8 mouse cellular contexts compared by ENCODE assay signal in the genomic region with DNA sequence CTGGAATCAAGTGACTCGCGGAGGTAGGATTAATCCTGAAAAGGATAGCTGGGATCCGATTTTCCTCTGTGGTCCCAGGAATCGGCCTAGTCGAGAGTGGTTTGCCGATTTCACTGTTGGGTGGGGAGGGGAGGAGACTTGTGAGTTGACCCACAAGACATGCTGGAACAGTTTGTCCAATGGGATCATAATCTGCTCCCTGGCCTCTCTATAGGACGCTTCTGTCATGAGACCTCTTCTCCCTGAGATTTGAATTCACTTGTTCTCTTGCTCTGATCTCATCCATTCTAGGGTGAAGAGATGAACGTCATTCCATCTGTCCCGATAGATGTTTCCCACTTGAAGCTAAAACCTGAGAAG. TPM values are rescaled to one million over a fixed set of nuclear protein-coding genes. Genes with fewer than 3 reads are reported as not detected.
A peak's percentile ranks its signal among the peaks of the same experiment; 100 is the strongest.
DNase-seq lines count a peak whose midpoint lies in the region; ATAC-seq and TF ChIP-seq lines count a peak whose summit lies in the region.

No protein-coding gene starts in this region.

- H3K27ac ChIP-seq in heart, postnatal 0 days (ENCODE audit: low read depth): no peak overlapping the region
- no peak overlapping the region for H3K27ac ChIP-seq in hindbrain, embryonic 11.5 days (ENCODE audit: low read depth, low read length)
- H3K27ac ChIP-seq in midbrain, embryonic 11.5 days (ENCODE audit: low read depth, low read length): no peak overlapping the region

- WGBS in heart, postnatal 0 days: 23% methylated on average over 9 of the region's 9 CpGs
- WGBS in hindbrain, embryonic 11.5 days: 28% methylated on average over 9 of the region's 9 CpGs
- 27% methylated on average over 9 of the region's 9 CpGs for WGBS in midbrain, embryonic 11.5 days

- no peak for TF ChIP-seq EP300 in heart, postnatal 0 days (IDR thresholded peaks at IDR 0.05; ENCODE audit: low read depth)

- POLR2A ChIA-PET in Patski (lab: Charles Lee): no interaction called here

- H3K4me2 ChIP-seq in heart, postnatal 0 days (ENCODE audit: low read depth, low read length): peak overlapping the region; percentile 53
- peak overlapping the region; percentile 28 for H3K4me2 ChIP-seq in hindbrain, embryonic 11.5 days (replicated peaks; ENCODE audit: low read depth, low read length)
- peak overlapping the region; percentile 39 for H3K4me2 ChIP-seq in midbrain, embryonic 11.5 days

- no peak overlapping the region; the same call in 1 of the 2 replicates for H3K9ac ChIP-seq in heart, postnatal 0 days (replicated peaks; ENCODE audit: low read depth, low read length)
- no peak overlapping the region for H3K9ac ChIP-seq in hindbrain, embryonic 11.5 days (ENCODE audit: low read depth, low read length)
- H3K9ac ChIP-seq in midbrain, embryonic 11.5 days (ENCODE audit: low read length): peak overlapping the region; percentile 59

- no peaks in the 10 kb centered on the region for H3K36me3 ChIP-seq in heart, postnatal 0 days (replicated peaks; ENCODE audit: control insufficient read depth, insufficient read depth, low read length)
- H3K36me3 ChIP-seq in hindbrain, embryonic 11.5 days (ENCODE audit: control insufficient read depth, insufficient read depth, low read length): no peaks in the 10 kb centered on the region
- H3K36me3 ChIP-seq in midbrain, embryonic 11.5 days (ENCODE audit: control insufficient read depth, insufficient read depth, low read length): no peaks in the 10 kb centered on the region

- CTCF ChIA-PET in Patski (lab: Charles Lee): interaction anchor here (1.3 kb wide), 1 partner anchor 25 kb away, joined by 3 read pairs; no protein-coding TSS in a partner anchor

- peak; percentile 73 for ATAC-seq in heart, postnatal 0 days (ENCODE audit: insufficient read depth, low read depth)
- ATAC-seq in Patski: peak; percentile 29
- ATAC-seq in hindbrain, embryonic 11.5 days (ENCODE audit: low FRiP score): peak; percentile 84
- peak; percentile 78 for ATAC-seq in midbrain, embryonic 11.5 days (ENCODE audit: low FRiP score)

- intact Hi-C loops in left cerebral cortex, postnatal 4 days (cut with DNase I): loop anchor here (10.0 kb wide), 1 partner anchor 173 kb away; no protein-coding TSS in a partner anchor

- no peaks in the 10 kb centered on the region for H3K9me3 ChIP-seq in heart, postnatal 0 days (replicated peaks; ENCODE audit: control insufficient read depth, low read length)
- no peaks in the 10 kb centered on the region for H3K9me3 ChIP-seq in hindbrain, embryonic 11.5 days (ENCODE audit: control insufficient read depth, low read length)
- H3K9me3 ChIP-seq in midbrain, embryonic 11.5 days (ENCODE audit: control insufficient read depth, low read length): no peaks in the 10 kb centered on the region

- in situ Hi-C loops in Patski (cut with MboI; ENCODE audit: low pct_unique_long_range_greater_than_20kb): no loop called here

- H3K4me1 ChIP-seq in heart, postnatal 0 days (ENCODE audit: control insufficient read depth, insufficient read depth): no peaks in the 10 kb centered on the region
- no peaks in the 10 kb centered on the region for H3K4me1 ChIP-seq in hindbrain, embryonic 11.5 days (replicated peaks; ENCODE audit: control insufficient read depth, insufficient read depth, low read length)
- H3K4me1 ChIP-seq in midbrain, embryonic 11.5 days (ENCODE audit: control insufficient read depth, insufficient read depth, low read length): no peaks in the 10 kb centered on the region

- no peaks in the 10 kb centered on the region for H3K27me3 ChIP-seq in heart, postnatal 0 days (ENCODE audit: control insufficient read depth, insufficient read depth, low read length)
- peaks cover 3% of the 10 kb centered on the region for H3K27me3 ChIP-seq in Patski
- H3K27me3 ChIP-seq in hindbrain, embryonic 11.5 days (ENCODE audit: control insufficient read depth, insufficient read depth, low read length): no peaks in the 10 kb centered on the region
- no peaks in the 10 kb centered on the region; the same call in 1 of the 2 replicates for H3K27me3 ChIP-seq in midbrain, embryonic 11.5 days (ENCODE audit: control insufficient read depth, insufficient read depth, low read length)

- TF ChIP-seq CTCF in heart, postnatal 0 days (IDR thresholded peaks at IDR 0.05; ENCODE audit: low read depth): no peak
- TF ChIP-seq CTCF in Patski (IDR thresholded peaks at IDR 0.05): no peak

- H3K4me3 ChIP-seq in heart, postnatal 0 days (ENCODE audit: low read depth, low read length): peak overlapping the region; percentile 44
- H3K4me3 ChIP-seq in hindbrain, embryonic 11.5 days (ENCODE audit: low read depth, low read length): peak overlapping the region; percentile 22
- peak overlapping the region; percentile 38 for H3K4me3 ChIP-seq in midbrain, embryonic 11.5 days (ENCODE audit: low read depth, low read length)

- peak; percentile 7 for DNase-seq in heart, postnatal 0 days (ENCODE audit: low spot score)
- no peak for DNase-seq in heart, adult 18-20 months
- no peak for DNase-seq in Patski (ENCODE audit: low read depth, low spot score)
- no peak for DNase-seq in hindbrain, embryonic 11.5 days (ENCODE audit: low spot score)
- DNase-seq in midbrain, embryonic 11.5 days (ENCODE audit: low spot score, missing footprints): no peak
- no peak for DNase-seq in urinary bladder, postnatal 14 days (ENCODE audit: low spot score)
- DNase-seq in left cerebral cortex, postnatal 4 days: no peak
- DNase-seq in frontal cortex, postnatal 25 days (ENCODE audit: low spot score in 2 of 2): no peak

RNA-seq across cellular contexts. Expression of gene Cenpi, which starts 0.4 kb away (rescaled TPM):
- 12.2 and 26.3 TPM in 2 replicates for total RNA-seq in heart, postnatal 0 days (2014; rRNA removed; ENCODE audit: low replicate concordance)
- 7.0 and 7.8 TPM in 2 replicates for polyA plus RNA-seq in heart, postnatal 0 days (2015; fragmentation: Nextera tagmentation; extraction: Ambion mirVana)
- total RNA-seq in heart, adult 18-20 months (2021): under 1 TPM; 0.30 to 0.64 TPM
- 19.4 TPM for polyA plus RNA-seq in Patski (2021)
- polyA plus RNA-seq in hindbrain, embryonic 11.5 days (2014; fragmentation: Nextera tagmentation; extraction: Ambion mirVana): 27.6 and 28.2 TPM in 2 replicates
- 27.7 and 31.9 TPM in 2 replicates for polyA plus RNA-seq in midbrain, embryonic 11.5 days (2014; fragmentation: Nextera tagmentation; extraction: Ambion mirVana)
- total RNA-seq in left cerebral cortex, postnatal 4 days (2021): 1 to 10 TPM; 2.0 to 2.4 TPM

RNA-seq across cellular contexts. Expression of gene Tmem35a, which starts 13.2 kb away (rescaled TPM):
- 69.7 and 71.2 TPM in 2 replicates for total RNA-seq in heart, postnatal 0 days (2014; rRNA removed; ENCODE audit: low replicate concordance)
- 23.9 and 24.9 TPM in 2 replicates for polyA plus RNA-seq in heart, postnatal 0 days (2015; fragmentation: Nextera tagmentation; extraction: Ambion mirVana)
- total RNA-seq in heart, adult 18-20 months (2021): 1 to 10 TPM; 2.1 to 2.2 TPM
- not detected for polyA plus RNA-seq in Patski (2021)
- 27.9 and 31.5 TPM in 2 replicates for polyA plus RNA-seq in hindbrain, embryonic 11.5 days (2014; fragmentation: Nextera tagmentation; extraction: Ambion mirVana)
- polyA plus RNA-seq in midbrain, embryonic 11.5 days (2014; fragmentation: Nextera tagmentation; extraction: Ambion mirVana): 27.7 and 31.2 TPM in 2 replicates
- total RNA-seq in left cerebral cortex, postnatal 4 days (2021): 100 to 1,000 TPM; 112 to 117 TPM

RNA-seq across cellular contexts. Expression of gene Trmt2b, which starts 31.5 kb away (rescaled TPM):
- 49.2 and 61.9 TPM in 2 replicates for total RNA-seq in heart, postnatal 0 days (2014; rRNA removed; ENCODE audit: low replicate concordance)
- polyA plus RNA-seq in heart, postnatal 0 days (2015; fragmentation: Nextera tagmentation; extraction: Ambion mirVana): 36.2 and 37.7 TPM in 2 replicates
- 10 to 100 TPM; 40.0 to 55.0 TPM for total RNA-seq in heart, adult 18-20 months (2021)
- polyA plus RNA-seq in Patski (2021): 19.6 TPM
- polyA plus RNA-seq in hindbrain, embryonic 11.5 days (2014; fragmentation: Nextera tagmentation; extraction: Ambion mirVana): 7.3 and 7.6 TPM in 2 replicates
- polyA plus RNA-seq in midbrain, embryonic 11.5 days (2014; fragmentation: Nextera tagmentation; extraction: Ambion mirVana): 7.8 and 9.4 TPM in 2 replicates
- total RNA-seq in left cerebral cortex, postnatal 4 days (2021): 1 to 10 TPM; 2.5 to 4.1 TPM

Comparison
In these comparisons a context has a peak if more than half of its experiments do, and no peak if none do; other contexts are left out.
1. ATAC-seq: peak in every context shown above with its lines; median percentile 84 in hindbrain, embryonic 11.5 days; 78 in midbrain, embryonic 11.5 days; 73 in heart, postnatal 0 days; 29 in Patski.
2. RNA of gene Tmem35a, which starts 13.2 kb away (polyA plus RNA-seq): 27.9 to 31.5 TPM in hindbrain, embryonic 11.5 days, 27.7 to 31.2 TPM in midbrain, embryonic 11.5 days and 23.9 to 24.9 TPM in heart, postnatal 0 days; not detected in Patski (single experiment); every median in the first group is over 10 times any median in the second.
3. Peak in every context shown above with its lines, with median percentiles within 50 percentile points of each other: H3K4me2 ChIP-seq and H3K4me3 ChIP-seq.